Mouse (Mus musculus) forebrain, embryonic 14.5 days (tissue): ENCODE data around the gene Arx. TPM values are rescaled to one million over a fixed set of nuclear protein-coding genes. Genes with fewer than 3 reads are reported as not detected.

Experiments used
- ATAC-seq: fragments of 200-750 bp; cut with Nextera tagmentation; 2 replicates; pipeline ENCODE4 v1.8.0; 2017; ENCODE audit warnings: mild to moderate bottlenecking, moderate library complexity
- DNase-seq: peaks from one replicate; pipeline ENCODE4 v3.0.0-alpha.2; 2015; ENCODE audit warnings: low spot score
- H3K27ac ChIP-seq: fragments of 300-500 bp; sonication (generic); 2 replicates; pipeline ENCODE4 v1.5.1; 2014; ENCODE audit warnings: low read depth, mild to moderate bottlenecking, control low read depth, low read length, moderate library complexity
- H3K27me3 ChIP-seq: fragments of 300-500 bp; sonication (generic); replicated peaks from 2 replicates; pipeline ENCODE4 v1.6.1; 2014; ENCODE audit warnings: low read length, control low read depth, mixed read lengths; ENCODE audit not compliant: control insufficient read depth, insufficient read depth
- H3K36me3 ChIP-seq: fragments of 300-500 bp; sonication (generic); 2 replicates; pipeline ENCODE4 v1.6.1; 2014; ENCODE audit warnings: low read length, control low read depth; ENCODE audit not compliant: control insufficient read depth, insufficient read depth
- H3K4me1 ChIP-seq: fragments of 300-500 bp; sonication (generic); 2 replicates; pipeline ENCODE4 v1.6.1; 2014; ENCODE audit warnings: antibody characterized with exemption, low read length, control low read depth; ENCODE audit not compliant: control insufficient read depth, insufficient read depth
- H3K4me2 ChIP-seq: fragments of 300-500 bp; sonication (generic); 2 replicates; pipeline ENCODE4 v1.6.1; 2014; ENCODE audit warnings: mild to moderate bottlenecking, control low read depth, low read length
- H3K4me3 ChIP-seq: fragments of 300-500 bp; sonication (generic); 2 replicates; pipeline ENCODE4 v1.5.1; 2014; ENCODE audit warnings: low read depth, low read length, control low read depth
- H3K9ac ChIP-seq: fragments of 300-500 bp; sonication (generic); 2 replicates; pipeline ENCODE4 v1.6.1; 2014; ENCODE audit warnings: mild to moderate bottlenecking, low read length, control low read depth, moderate library complexity
- H3K9me3 ChIP-seq: fragments of 300-500 bp; sonication (generic); replicated peaks from 2 replicates; pipeline ENCODE4 v1.6.1; 2016; ENCODE audit warnings: low read length, control low read depth, mixed read lengths; ENCODE audit not compliant: control insufficient read depth
- WGBS: fragments of 180-500 bp; shearing (Covaris S2); extraction: QIAGEN DNeasy Blood & Tissue Kit; methylation state at CpG from one replicate; pipeline ENCODE4 v1.1.7; 2014; 5-methylcytosine and 5-hydroxymethylcytosine counted together
- polyA plus RNA-seq: library from polyadenylated mRNA; unstranded; fragments of >200 nt; fragmentation: Nextera tagmentation; extraction: Ambion mirVana; gene quantifications from 2 replicates; pipeline ENCODE4 v1.2.1, GENCODE M21; 2014

Gene Arx
- polyA plus RNA-seq, 1 experiment from 2014 or later, result 32.4 TPM

GRCm38 (mm10) chrX:93289851-93290380, 3.7 kb downstream of the Arx start:
- Histone ChIP-seq H3K27me3 (no peaks in the 10 kb centered on the region), H3K36me3 (peaks cover 15% of the 10 kb centered on the region; the same call in 1 of the 2 replicates), H3K27ac (peak overlapping the region; percentile 92), H3K4me3 (peak overlapping the region; percentile 53), H3K4me1 (no peaks in the 10 kb centered on the region; the same call in 1 of the 2 replicates), H3K9ac (peak overlapping the region; percentile 84), H3K4me2 (peak overlapping the region; percentile 58), H3K9me3 (no peaks in the 10 kb centered on the region)
- WGBS, result 24% methylated on average over 12 of the region's 12 CpGs
- ATAC-seq (no peak), DNase-seq (peak; percentile 3)

DNA sequence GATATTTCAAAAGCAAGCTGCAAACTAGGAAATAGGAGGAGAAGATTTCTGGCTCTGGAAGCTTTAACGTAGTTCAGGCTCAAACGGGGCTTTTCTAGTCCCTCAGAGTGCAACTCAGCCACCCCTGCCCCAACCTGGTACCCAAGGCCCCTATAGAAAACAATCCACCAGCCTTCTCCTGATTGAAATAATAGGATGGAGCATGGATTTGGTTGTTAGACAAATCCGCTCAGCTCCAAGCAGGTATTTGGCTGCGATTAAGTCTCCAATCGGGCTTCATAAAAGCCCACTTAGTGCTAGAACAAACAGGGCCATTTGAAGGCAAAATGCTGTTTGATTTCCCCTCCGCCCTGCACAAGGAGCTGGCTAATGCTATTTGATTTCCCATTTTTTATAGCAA, 5.8 kb downstream of the Arx start:
- H3K27me3 ChIP-seq, result no peaks in the 10 kb centered on the region
- H3K4me2 ChIP-seq, result peak overlapping the region; percentile 58
- peak; percentile 7 for DNase-seq
- WGBS, result 22% methylated on average over 6 of the region's 6 CpGs
- H3K9ac ChIP-seq, result peak overlapping the region; percentile 84
- H3K4me1 ChIP-seq, result no peaks in the 10 kb centered on the region; the same call in 1 of the 2 replicates
- peak overlapping the region; percentile 92 for H3K27ac ChIP-seq
- ATAC-seq, result no peak
- H3K36me3 ChIP-seq, result peaks cover 15% of the 10 kb centered on the region; the same call in 1 of the 2 replicates
- no peaks in the 10 kb centered on the region for H3K9me3 ChIP-seq
- H3K4me3 ChIP-seq, result peak overlapping the region; percentile 53

- no peak for DNase-seq
- Histone ChIP-seq H3K27me3 (no peaks in the 10 kb centered on the region), H3K27ac (peak overlapping the region; percentile 92)
Measured at GRCm38 (mm10) chrX:93294736-93295490, 8.7 kb downstream of the Arx start.

GRCm38 (mm10) chrX:93295819-93296218, 9.6 kb downstream of the Arx start:
- Histone ChIP-seq H3K4me2 (peak overlapping the region; percentile 58), H3K9me3 (no peaks in the 10 kb centered on the region), H3K4me3 (peak overlapping the region; percentile 21), H3K27ac (peak overlapping the region; percentile 92), H3K4me1 (peaks cover 2% of the 10 kb centered on the region; the same call in 1 of the 2 replicates), H3K36me3 (peaks cover 12% of the 10 kb centered on the region; the same call in 1 of the 2 replicates), H3K9ac (peak overlapping the region; percentile 43; the same call in 1 of the 2 replicates), H3K27me3 (no peaks in the 10 kb centered on the region)
- DNase-seq (peak; percentile 76), ATAC-seq (peak; percentile 18)
- 33% methylated on average over 5 of the region's 5 CpGs for WGBS

More at GRCm38 (mm10) chrX:93294736-93295490, 8.7 kb downstream of the Arx start:
- peaks cover 12% of the 10 kb centered on the region; the same call in 1 of the 2 replicates for H3K36me3 ChIP-seq
- H3K9ac ChIP-seq, result peak overlapping the region; percentile 65
- H3K4me1 ChIP-seq, result peaks cover 2% of the 10 kb centered on the region; the same call in 1 of the 2 replicates
- no peaks in the 10 kb centered on the region for H3K9me3 ChIP-seq
- peak overlapping the region; percentile 58 for H3K4me2 ChIP-seq
- H3K4me3 ChIP-seq, result peak overlapping the region; percentile 53
- ATAC-seq, result no peak
- 28% methylated on average over 24 of the region's 25 CpGs for WGBS

- WGBS, result 28% methylated on average over 40 of the region's 40 CpGs
- Histone ChIP-seq H3K9me3 (no peaks in the 10 kb centered on the region), H3K4me2 (peak overlapping the region; percentile 58), H3K36me3 (peaks cover 12% of the 10 kb centered on the region; the same call in 1 of the 2 replicates), H3K4me3 (peak overlapping the region; percentile 21), H3K9ac (peak overlapping the region; percentile 65), H3K27me3 (no peaks in the 10 kb centered on the region), H3K27ac (peak overlapping the region; percentile 92), H3K4me1 (peaks cover 2% of the 10 kb centered on the region; the same call in 1 of the 2 replicates)
- DNase-seq (no peak), ATAC-seq (peak; percentile 2; the same call in 1 of the 2 replicates)
Measured at GRCm38 (mm10) chrX:93297001-93297441, 10.8 kb downstream of the Arx start.

- peak; percentile 75 for DNase-seq
- Histone ChIP-seq H3K9me3 (no peaks in the 10 kb centered on the region), H3K4me1 (peaks cover 2% of the 10 kb centered on the region; the same call in 1 of the 2 replicates), H3K4me3 (peak overlapping the region; percentile 21; the same call in 1 of the 2 replicates), H3K36me3 (peaks cover 9% of the 10 kb centered on the region; the same call in 1 of the 2 replicates), H3K9ac (peak overlapping the region; percentile 65), H3K27ac (peak overlapping the region; percentile 92), H3K4me2 (peak overlapping the region; percentile 58), H3K27me3 (no peaks in the 10 kb centered on the region)
- peak; percentile 22 for ATAC-seq
- WGBS, result 28% methylated on average over 35 of the region's 43 CpGs
Measured at GRCm38 (mm10) chrX:93299046-93299626, 12.9 kb downstream of the Arx start.

DNA sequence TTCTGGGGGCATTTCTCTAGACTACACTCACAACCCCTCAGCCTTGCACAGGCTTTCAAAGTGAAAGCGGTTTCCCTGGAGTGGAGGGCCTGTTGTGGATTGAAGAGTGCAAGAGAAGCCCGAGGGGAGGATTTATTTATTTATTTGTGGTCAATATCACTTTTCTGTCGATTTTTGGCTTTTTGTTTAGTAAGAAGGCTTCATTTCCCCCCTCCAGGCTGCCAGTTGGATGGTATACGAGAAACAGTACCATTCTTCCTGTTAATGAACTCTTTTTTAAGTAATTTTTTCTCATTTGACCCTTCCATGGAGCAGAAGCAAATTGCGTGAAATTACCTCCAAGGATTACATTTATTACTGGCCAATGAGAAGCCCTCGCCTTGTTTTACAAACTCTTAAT, 13.5 kb downstream of the Arx start:
- H3K4me1 ChIP-seq, result 0 out of 2 replicates have a peak, but pooled peaks cover 2% of the 10 kb centered on the region
- H3K27me3 ChIP-seq, result no peaks in the 10 kb centered on the region
- peak; percentile 6; the same call in 1 of the 2 replicates for ATAC-seq
- DNase-seq, result no peak
- WGBS, result 18% methylated on average over 6 of the region's 6 CpGs
- H3K9me3 ChIP-seq, result no peaks in the 10 kb centered on the region
- H3K9ac ChIP-seq, result peak overlapping the region; percentile 65; the same call in 1 of the 2 replicates
- H3K4me3 ChIP-seq, result no peak overlapping the region
- peaks cover 6% of the 10 kb centered on the region; the same call in 1 of the 2 replicates for H3K36me3 ChIP-seq
- peak overlapping the region; percentile 58 for H3K4me2 ChIP-seq
- H3K27ac ChIP-seq, result peak overlapping the region; percentile 92

DNA sequence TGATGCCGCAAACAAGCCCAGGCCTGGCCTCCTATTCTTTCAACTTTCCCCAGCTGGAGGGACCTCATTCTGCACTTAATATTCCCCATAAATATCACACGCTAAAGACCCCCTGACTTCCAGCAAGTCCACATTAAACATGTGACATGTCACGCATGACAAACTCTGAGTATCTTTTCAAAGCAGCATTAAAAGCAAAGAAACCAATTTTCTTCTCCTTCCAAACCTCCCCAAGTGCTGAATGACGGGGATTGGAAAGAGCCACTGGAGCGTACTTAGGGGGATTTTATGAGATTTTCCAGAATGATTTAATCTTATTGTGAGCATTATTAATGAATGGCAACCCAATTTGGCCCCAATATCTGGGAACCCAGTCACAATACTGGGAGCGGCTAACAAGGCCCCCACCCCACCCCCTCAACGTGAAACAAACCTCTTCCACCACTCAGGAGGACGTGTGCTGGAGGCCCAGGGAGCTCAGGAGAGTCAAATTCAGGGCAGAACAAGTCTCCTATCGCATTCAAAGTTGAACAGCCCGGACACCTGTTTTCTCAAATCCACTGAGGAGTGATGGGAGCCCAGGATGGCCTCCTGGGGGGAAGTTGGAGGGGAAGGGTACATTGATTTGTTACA, 14.1 kb downstream of the Arx start:
- H3K9ac ChIP-seq, result no peak overlapping the region
- ATAC-seq (peak; percentile 36), DNase-seq (peak; percentile 77)
- 23% methylated on average over 10 of the region's 10 CpGs for WGBS
- H3K9me3 ChIP-seq, result no peaks in the 10 kb centered on the region
- no peak overlapping the region for H3K4me2 ChIP-seq
- H3K36me3 ChIP-seq, result 0 out of 2 replicates have a peak, but pooled peaks cover 5% of the 10 kb centered on the region
- no peaks in the 10 kb centered on the region for H3K27me3 ChIP-seq
- H3K27ac ChIP-seq, result peak overlapping the region; percentile 92; the same call in 1 of the 2 replicates
- 0 out of 2 replicates have a peak, but pooled peaks cover 2% of the 10 kb centered on the region for H3K4me1 ChIP-seq
- no peak overlapping the region for H3K4me3 ChIP-seq
